Mouse (Mus musculus) T-cell, adult 2 months (primary cell): Measurements from ENCODE around the gene Eef1akmt1.
A peak's percentile ranks its signal among the peaks of the same experiment; 100 is the strongest.

ENCODE experiments used
- DNase-seq: peaks from one replicate; pipeline ENCODE4 v3.0.0; 2022; ENCODE audit warnings: low spot score

Gene Eef1akmt1

GRCm38 (mm10) chr14:57546557-57547021, 24.8 kb downstream of the Eef1akmt1 start:
- no peak for DNase-seq

- DNase-seq: no peak
These were observed 25.3 kb downstream of the Eef1akmt1 start for GRCm38 (mm10) chr14:57546131-57546530.

- no peak for DNase-seq
These were observed 25.9 kb downstream of the Eef1akmt1 start for GRCm38 (mm10) chr14:57545526-57545925.

GRCm38 (mm10) chr14:57543420-57544039, 27.9 kb downstream of the Eef1akmt1 start:
- no peak for DNase-seq

GRCm38 (mm10) chr14:57542231-57542630, 29.2 kb downstream of the Eef1akmt1 start:
- peak; percentile 4 for DNase-seq

GRCm38 (mm10) chr14:57540683-57541082, 30.7 kb downstream of the Eef1akmt1 start:
- DNase-seq: no peak

GRCm38 (mm10) chr14:57537261-57538015, 34.0 kb downstream of the Eef1akmt1 start:
- no peak for DNase-seq

GRCm38 (mm10) chr14:57536820-57537219, 34.6 kb downstream of the Eef1akmt1 start:
- no peak for DNase-seq

- no peak for DNase-seq
These were observed 35.8 kb downstream of the Eef1akmt1 start for GRCm38 (mm10) chr14:57535646-57536045.

GRCm38 (mm10) chr14:57534961-57535360, 36.5 kb downstream of the Eef1akmt1 start:
- DNase-seq: no peak

- no peak for DNase-seq
These were observed 37.1 kb downstream of the Eef1akmt1 start for GRCm38 (mm10) chr14:57534346-57534745.

- no peak for DNase-seq
These were observed 37.6 kb downstream of the Eef1akmt1 start for GRCm38 (mm10) chr14:57533841-57534240.

- peak; percentile 17 for DNase-seq
These were observed 38.2 kb downstream of the Eef1akmt1 start for GRCm38 (mm10) chr14:57533214-57533613.

GRCm38 (mm10) chr14:57532577-57532976, 38.8 kb downstream of the Eef1akmt1 start:
- DNase-seq: no peak

- no peak for DNase-seq
These were observed 41.5 kb downstream of the Eef1akmt1 start for GRCm38 (mm10) chr14:57529786-57530515.

- DNase-seq: no peak
These were observed 42.2 kb downstream of the Eef1akmt1 start for GRCm38 (mm10) chr14:57529086-57529785.

GRCm38 (mm10) chr14:57527598-57527997, 43.8 kb downstream of the Eef1akmt1 start:
- DNase-seq: no peak

GRCm38 (mm10) chr14:57527122-57527521, 44.3 kb downstream of the Eef1akmt1 start:
- DNase-seq: no peak

- DNase-seq: no peak
These were observed 45.3 kb downstream of the Eef1akmt1 start for GRCm38 (mm10) chr14:57526050-57526623.

- DNase-seq: peak; percentile 42
These were observed 45.9 kb downstream of the Eef1akmt1 start for GRCm38 (mm10) chr14:57525388-57526049.
